ENCODE assay signal across 1 mouse cellular context in the genomic region with DNA sequence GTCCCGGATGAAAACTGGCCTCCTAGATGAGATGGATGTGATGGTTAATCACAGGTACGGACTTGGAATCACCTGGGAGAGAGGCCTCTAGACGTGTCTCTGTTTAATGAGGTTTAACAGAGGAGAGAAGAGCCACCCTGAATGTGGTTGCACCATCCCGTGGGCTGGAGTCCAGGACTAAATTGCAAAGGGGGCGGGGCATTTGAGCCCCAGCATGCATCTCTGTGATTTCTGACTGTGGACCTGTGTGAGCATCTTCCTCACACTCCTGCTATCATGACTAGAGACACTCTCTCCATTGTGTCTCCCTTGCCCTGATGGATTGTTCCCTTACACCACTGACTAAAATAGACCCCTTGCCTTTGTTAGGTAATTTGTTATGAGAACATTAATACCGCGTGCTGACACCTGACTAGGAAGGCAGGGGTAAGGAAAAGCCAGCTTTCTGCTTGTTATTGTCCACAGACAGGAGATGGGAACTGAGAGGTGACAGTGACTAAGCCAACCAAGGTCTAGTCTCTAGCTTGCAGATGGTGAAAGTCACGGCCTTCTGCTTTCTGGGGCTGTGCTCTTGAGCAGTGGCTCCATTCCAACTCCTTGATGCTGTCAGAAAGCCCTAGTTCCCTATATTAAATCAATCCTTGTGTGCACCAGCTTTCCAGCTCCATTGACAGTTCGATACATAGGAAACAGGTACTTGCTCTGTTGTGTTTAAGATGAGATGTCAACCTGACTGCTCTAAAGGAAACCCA.
TF ChIP-seq lines count a peak whose summit lies in the region.

No protein-coding gene starts in this region.

TF ChIP-seq in MEL, 35 proteins besides CTCF, POLR2A, EP300 and RAD21 (continued from another document):
- TF ChIP-seq MYC (IDR thresholded peaks at IDR 0.05; ENCODE audit: low read depth, low read length) = no peak
- no peak for TF ChIP-seq MEF2A (IDR thresholded peaks at IDR 0.05; ENCODE audit: extremely low read depth, insufficient replicate concordance, low read depth, low read length, poor library complexity, severe bottlenecking)
- TF ChIP-seq CHD1 (IDR thresholded peaks at IDR 0.05; ENCODE audit: low read depth, low read length) = no peak
- TF ChIP-seq ELF1 (IDR thresholded peaks at IDR 0.05; ENCODE audit: low read depth, low read length) = no peak
- no peak for TF ChIP-seq UBTF (IDR thresholded peaks at IDR 0.05; ENCODE audit: borderline replicate concordance, insufficient read depth, low read depth, low read length)
- TF ChIP-seq USF1 (IDR thresholded peaks at IDR 0.05; ENCODE audit: low read depth, low read length) = no peak
- no peak for TF ChIP-seq BHLHE40 (IDR thresholded peaks at IDR 0.05; ENCODE audit: borderline replicate concordance, low read depth, low read length)
- no peak for TF ChIP-seq ZKSCAN1 (IDR thresholded peaks at IDR 0.05; ENCODE audit: low read depth, low read length)
- TF ChIP-seq TCF12 (IDR thresholded peaks at IDR 0.05; ENCODE audit: low read depth, low read length) = no peak
- TF ChIP-seq CHD2 (IDR thresholded peaks at IDR 0.05; ENCODE audit: low read length) = no peak
- TF ChIP-seq POLR2AphosphoS2 (IDR thresholded peaks at IDR 0.05; ENCODE audit: low read length) = no peak
TF ChIP-seq in MEL: peak in this region for 0.
